Mouse (Mus musculus): ENCODE results near the gene Bid.
"Not testable (repeated sequence)": the region's sequence is repeated elsewhere in the genome, so short reads cannot be mapped to it uniquely, and the experiment has no call there.

Bid gene

GRCm38 (mm10) chr6:120937999-120938608 is 21.5 kb upstream of the Bid start:
- no peak for DNase-seq (ENCODE audit: extremely low read depth, insufficient read length, low spot score)

GRCm38 (mm10) chr6:120937104-120937617 is 20.5 kb upstream of the Bid start:
- DNase-seq (ENCODE audit: extremely low read depth, insufficient read length, low spot score), result no peak

DNA sequence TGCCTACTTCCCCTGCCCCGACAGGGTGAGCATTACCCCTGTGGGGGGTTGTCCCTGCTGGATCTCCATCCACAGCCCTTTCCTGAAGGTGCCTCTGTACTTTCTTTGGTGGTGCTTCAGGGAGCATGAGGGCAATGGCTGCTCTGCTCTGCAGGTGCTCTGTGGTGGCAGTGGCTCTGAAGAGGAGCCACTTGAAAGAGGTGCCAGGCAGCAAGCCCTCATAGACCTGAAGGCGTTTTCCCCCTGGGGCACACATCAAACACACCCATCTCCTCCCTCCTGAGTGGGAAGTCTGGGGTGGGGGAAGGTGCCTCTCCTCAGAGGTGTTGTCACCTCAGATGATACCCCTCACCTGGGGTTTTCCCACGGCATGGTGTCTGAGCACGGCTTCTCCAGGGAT is 17.5 kb upstream of the Bid start:
- no peak for DNase-seq (ENCODE audit: extremely low read depth, insufficient read length, low spot score)

DNA sequence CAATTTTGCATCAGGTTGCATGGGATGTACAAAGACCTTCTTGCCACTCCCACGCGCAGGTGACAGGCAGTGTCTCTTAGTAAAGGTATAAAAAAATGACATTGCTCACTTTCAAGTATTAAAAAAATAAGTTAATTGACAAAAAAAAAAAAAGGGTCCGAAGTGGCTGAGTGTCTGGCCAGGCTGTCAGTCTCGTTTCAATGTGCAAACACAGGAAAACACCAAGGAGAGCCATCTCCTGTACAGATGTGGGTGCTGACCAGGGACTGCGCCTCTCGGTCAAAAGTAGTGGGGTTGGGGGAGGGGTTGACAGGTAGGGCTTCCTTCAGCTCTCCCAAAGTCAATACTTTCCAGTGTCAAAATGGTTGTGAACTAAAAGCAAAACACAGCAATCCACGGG is 17.0 kb upstream of the Bid start:
- no peak for DNase-seq (ENCODE audit: extremely low read depth, insufficient read length, low spot score)

DNA sequence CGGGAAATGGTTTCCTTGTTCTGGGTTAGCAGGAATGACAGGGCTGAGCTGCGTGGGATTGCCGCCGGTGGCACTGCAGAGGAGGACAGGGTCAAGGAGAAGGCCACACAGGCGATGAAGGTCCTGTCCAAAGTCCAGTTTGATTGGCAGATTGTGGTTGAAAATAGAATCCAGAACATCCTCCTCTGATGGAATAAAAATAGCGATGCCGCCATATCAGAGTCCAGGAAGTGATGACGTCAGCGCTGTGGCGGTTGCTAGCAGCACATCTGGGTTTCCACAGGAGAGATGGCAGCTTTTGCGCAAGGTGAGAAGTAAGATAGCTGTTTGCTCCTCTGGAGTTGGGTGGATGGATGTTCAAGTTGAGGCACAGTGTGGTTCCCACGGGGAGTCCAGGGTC is 15.9 kb upstream of the Bid start:
- no peak for DNase-seq (ENCODE audit: extremely low read depth, insufficient read length, low spot score)

- no peak for DNase-seq (ENCODE audit: extremely low read depth, insufficient read length, low spot score)
Measured at GRCm38 (mm10) chr6:120930450-120931306, 14.0 kb upstream of the Bid start.

DNA sequence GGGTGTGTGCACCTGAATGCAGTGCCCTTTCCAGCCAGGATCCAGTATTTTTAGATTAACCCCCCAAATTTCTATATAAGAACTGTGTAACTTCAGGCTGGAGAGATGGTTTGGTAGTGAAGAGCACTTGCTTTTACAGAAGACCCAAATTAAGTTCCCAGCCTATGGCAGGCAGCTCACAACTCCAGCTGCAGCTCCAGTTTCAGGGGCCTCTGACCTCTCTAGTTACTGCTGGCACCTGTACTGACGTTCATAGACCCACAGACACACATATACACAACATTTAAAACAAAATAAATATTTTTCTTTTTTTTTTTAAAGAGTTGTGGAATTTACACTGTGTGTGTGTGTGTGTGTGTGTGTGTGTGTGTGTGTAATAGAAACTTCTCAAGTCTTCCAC is 12.8 kb upstream of the Bid start:
- no peak for DNase-seq (ENCODE audit: extremely low read depth, insufficient read length, low spot score)

- peak; percentile 82 for DNase-seq (ENCODE audit: extremely low read depth, insufficient read length, low spot score)
Measured at GRCm38 (mm10) chr6:120927765-120928164, 11.1 kb upstream of the Bid start.

GRCm38 (mm10) chr6:120926880-120927279 is 10.2 kb upstream of the Bid start:
- peak; percentile 46 for DNase-seq (ENCODE audit: extremely low read depth, insufficient read length, low spot score)

GRCm38 (mm10) chr6:120924791-120925321 is 8.2 kb upstream of the Bid start:
- DNase-seq (ENCODE audit: extremely low read depth, insufficient read length, low spot score), result not testable (repeated sequence)

DNA sequence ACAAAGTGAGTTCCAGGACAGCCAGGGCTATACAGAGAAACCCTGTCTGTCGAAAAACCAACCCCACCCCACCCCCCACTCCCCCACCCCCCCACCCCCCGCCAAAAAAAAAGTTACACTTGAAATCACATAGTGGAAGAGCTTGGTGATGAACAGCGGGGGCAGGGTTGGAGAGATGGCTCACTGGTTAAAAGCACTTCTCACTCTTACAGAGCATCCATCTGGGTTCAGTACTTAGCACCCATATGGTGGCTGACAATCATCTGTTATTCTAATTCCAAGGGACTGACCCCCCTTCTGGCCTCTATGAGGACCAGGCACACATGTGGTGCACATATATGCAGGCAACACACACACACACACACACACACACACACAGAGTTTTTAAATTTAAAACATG is 1.3 kb upstream of the Bid start:
- no peak for DNase-seq (ENCODE audit: extremely low read depth, insufficient read length, low spot score)

DNA sequence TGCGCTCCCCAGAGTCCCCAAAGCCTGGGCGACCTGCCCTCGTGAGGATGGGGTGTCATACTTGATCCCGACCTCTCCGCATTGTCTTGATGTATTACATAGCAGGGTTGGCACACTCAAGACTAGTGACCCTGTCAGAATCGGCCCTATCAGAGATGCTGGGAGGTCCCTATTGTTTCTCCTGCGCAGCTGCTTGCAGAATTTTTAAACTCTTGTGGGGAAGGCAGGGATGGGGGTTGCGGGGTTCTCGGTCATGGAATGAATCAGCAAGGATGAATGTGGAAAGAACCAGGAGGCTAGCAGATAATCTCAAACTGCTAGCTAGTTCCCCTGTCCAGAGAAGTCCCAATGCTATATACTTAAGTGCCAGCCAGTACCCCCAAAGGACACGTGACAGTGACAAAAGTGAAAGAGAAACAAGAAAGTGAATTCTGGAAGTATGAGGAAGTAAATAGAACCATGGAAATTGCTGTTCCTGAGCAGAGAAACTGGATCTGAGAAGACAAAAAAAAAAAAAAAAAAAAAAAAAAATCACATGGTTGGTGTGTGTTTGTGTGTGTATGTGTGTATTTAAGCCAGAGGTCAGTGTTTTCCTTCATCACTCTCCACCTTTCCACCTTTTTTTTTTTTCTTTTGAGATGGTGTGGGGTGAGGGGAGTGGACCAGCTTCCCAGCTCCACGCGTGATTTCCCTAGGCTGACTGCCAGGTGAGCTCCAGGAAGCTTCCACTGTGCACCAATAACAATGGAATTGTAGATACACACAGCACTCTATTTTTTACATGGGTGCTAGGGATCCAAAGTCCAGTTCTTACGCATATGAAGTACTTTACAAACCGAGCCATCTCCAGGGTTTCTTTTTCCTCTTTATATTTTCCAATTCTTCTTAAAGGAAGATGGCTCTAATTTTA is 574 bp upstream of the Bid start:
- not testable (repeated sequence) for DNase-seq (ENCODE audit: extremely low read depth, insufficient read length, low spot score)

DNA sequence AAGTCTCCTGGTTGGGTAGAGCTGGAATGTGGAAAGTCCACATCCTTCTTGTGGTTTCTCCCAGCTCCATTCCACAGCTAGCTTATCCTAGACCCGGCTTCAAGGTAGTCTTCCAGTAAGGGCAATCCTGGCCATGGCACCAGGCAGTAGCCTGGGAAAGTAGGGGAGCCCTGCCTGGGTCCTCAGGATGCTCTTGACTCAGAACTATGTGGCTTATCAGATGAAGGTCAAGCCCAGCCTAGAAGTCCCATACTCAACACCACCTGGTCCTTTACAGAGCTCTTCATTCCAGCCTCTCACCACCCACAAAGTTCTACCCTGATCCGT is 1.0 kb downstream of the Bid start:
- no peak for DNase-seq (ENCODE audit: extremely low read depth, insufficient read length, low spot score)

- peak; percentile 86 for DNase-seq (ENCODE audit: extremely low read depth, insufficient read length, low spot score)
Measured at GRCm38 (mm10) chr6:120914911-120915648, 1.6 kb downstream of the Bid start.

DNA sequence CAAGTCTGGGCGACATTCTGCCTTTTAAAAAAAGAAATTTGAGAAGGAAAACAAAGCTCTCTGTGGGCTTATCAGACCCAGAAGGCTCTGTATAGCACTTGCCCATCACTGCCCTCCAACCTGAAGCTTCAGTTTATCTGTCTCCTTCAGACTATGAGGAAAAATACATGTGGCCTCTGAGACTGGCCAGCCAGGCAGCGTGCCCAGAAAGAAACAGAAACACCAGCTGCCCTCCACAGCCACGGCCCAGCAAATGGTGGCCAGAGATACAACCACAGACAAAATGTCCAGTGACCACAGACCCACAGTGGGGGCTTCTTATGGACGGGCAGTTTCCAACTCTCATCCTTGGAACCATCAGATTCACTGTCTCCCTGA is 2.1 kb downstream of the Bid start:
- no peak for DNase-seq (ENCODE audit: extremely low read depth, insufficient read length, low spot score)

GRCm38 (mm10) chr6:120913783-120914182 is 2.9 kb downstream of the Bid start:
- DNase-seq (ENCODE audit: extremely low read depth, insufficient read length, low spot score), result no peak

GRCm38 (mm10) chr6:120912931-120913330 is 3.7 kb downstream of the Bid start:
- DNase-seq (ENCODE audit: extremely low read depth, insufficient read length, low spot score), result no peak

DNA sequence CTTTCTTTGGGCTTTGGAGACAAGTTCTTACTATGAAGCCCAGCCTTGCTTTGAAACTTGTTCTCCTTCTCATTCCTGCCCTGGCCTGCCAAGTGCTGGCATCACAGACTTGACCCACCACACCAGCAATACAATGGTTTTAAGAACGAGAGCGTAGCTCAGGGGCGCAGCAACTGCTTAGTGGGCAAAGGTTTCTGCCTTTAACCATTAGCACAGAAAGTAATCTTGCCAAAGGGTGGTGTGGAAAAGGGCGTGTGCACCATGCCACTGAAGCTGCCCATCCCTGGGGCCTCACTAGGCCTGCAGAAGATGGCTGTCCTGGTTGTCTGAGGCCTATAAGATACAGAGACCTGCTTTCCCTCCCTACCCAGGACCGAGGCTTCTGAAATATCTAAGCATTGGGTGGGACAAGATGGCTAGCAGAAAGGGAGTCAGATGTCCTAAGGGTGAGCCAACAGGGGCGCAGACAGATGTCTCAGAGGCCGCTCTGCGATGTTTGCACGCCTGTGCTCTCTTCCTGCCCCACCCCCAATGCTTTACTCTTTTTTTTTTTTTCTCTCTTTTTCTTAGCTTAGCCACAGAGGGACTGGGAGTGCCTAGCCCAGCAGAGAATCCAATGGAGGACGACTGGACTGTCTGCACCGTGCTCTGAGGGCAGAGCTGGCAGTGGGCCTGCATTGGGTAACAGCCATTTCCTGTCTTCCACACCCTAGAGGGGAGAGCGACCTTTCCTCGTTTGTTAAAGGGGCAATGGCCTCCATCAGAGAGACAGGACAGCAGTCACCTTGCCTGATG is 5.2 kb downstream of the Bid start:
- no peak for DNase-seq (ENCODE audit: extremely low read depth, insufficient read length, low spot score)

GRCm38 (mm10) chr6:120909501-120909900 is 7.2 kb downstream of the Bid start:
- DNase-seq (ENCODE audit: extremely low read depth, insufficient read length, low spot score), result peak; percentile 54
